Mouse (Mus musculus) lung, adult 2 months (tissue): ENCODE data around the gene Gpc6.

Experiments used
- CTCF ChIP-seq: fragments of 200-500 bp; IDR thresholded peaks from 2 replicates; pipeline ENCODE4 v1.5.1; 2011; ENCODE audit warnings: mild to moderate bottlenecking, low read length, control low read depth; ENCODE audit not compliant: insufficient read depth
- POLR2A ChIP-seq: fragments of 200-500 bp; IDR thresholded peaks from 2 replicates; pipeline ENCODE4 v1.6.1; 2011; ENCODE audit warnings: low read depth, mild to moderate bottlenecking, control low read depth, low read length, borderline replicate concordance; ENCODE audit errors: extremely low read depth

DNA sequence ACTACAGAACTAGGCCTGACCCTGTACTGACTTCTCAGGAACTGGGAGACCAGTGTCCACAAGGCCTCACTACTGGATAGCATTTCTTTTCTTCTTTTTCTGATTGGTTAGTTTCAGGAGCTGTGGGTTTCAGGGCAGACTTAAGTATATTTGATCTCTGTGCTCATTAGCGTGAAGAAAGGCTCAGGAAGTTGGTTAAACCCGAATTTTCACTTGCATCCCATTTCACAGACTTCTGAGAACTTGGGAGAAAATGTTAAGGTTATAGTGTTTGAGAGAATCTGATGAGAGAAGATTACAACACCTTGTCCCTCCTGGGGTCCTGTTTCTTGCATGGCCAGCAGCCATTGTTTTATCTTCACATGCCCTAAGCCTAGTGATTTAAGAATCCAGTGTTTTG is 849 bp upstream of the Gpc6 start:
- TF ChIP-seq POLR2A (no peak), CTCF (no peak)
